Mouse (Mus musculus): ENCODE measurements around the gene Srarp.
A peak's percentile ranks its signal among the peaks of the same experiment; 100 is the strongest.

Srarp gene

GRCm38 (mm10) chr4:141435974-141436373, at the start of gene Srarp:
Gene Srarp, minus strand, starts transcription at chr4:141436105.
- DNase-seq (ENCODE audit: low spot score) = no peak

- no peak for DNase-seq (ENCODE audit: low spot score)
Measured at GRCm38 (mm10) chr4:141484071-141484470, 48.2 kb upstream of the Srarp start.

GRCm38 (mm10) chr4:141479411-141479810, 43.5 kb upstream of the Srarp start:
- DNase-seq (ENCODE audit: low spot score) = no peak

- DNase-seq (ENCODE audit: low spot score) = no peak
Measured at GRCm38 (mm10) chr4:141478794-141479193, 42.9 kb upstream of the Srarp start.

GRCm38 (mm10) chr4:141478225-141478624, 42.3 kb upstream of the Srarp start:
- no peak for DNase-seq (ENCODE audit: low spot score)

- DNase-seq (ENCODE audit: low spot score) = peak; percentile 75
Measured at GRCm38 (mm10) chr4:141477681-141478102, 41.8 kb upstream of the Srarp start.

GRCm38 (mm10) chr4:141474431-141474830, 38.5 kb upstream of the Srarp start:
- DNase-seq (ENCODE audit: low spot score) = no peak

GRCm38 (mm10) chr4:141472641-141473321, 36.9 kb upstream of the Srarp start:
- no peak for DNase-seq (ENCODE audit: low spot score)

- DNase-seq (ENCODE audit: low spot score) = no peak
Measured at GRCm38 (mm10) chr4:141471491-141471890, 35.6 kb upstream of the Srarp start.

- DNase-seq (ENCODE audit: low spot score) = no peak
Measured at GRCm38 (mm10) chr4:141469343-141469742, 33.4 kb upstream of the Srarp start.

GRCm38 (mm10) chr4:141468576-141468975, 32.7 kb upstream of the Srarp start:
- DNase-seq (ENCODE audit: low spot score) = no peak

GRCm38 (mm10) chr4:141467581-141467927, 31.6 kb upstream of the Srarp start:
- DNase-seq (ENCODE audit: low spot score) = no peak

GRCm38 (mm10) chr4:141466844-141467580, 31.1 kb upstream of the Srarp start:
- DNase-seq (ENCODE audit: low spot score) = no peak

GRCm38 (mm10) chr4:141466289-141466795, 30.4 kb upstream of the Srarp start:
- DNase-seq (ENCODE audit: low spot score) = no peak

GRCm38 (mm10) chr4:141465512-141466288, 29.8 kb upstream of the Srarp start:
- DNase-seq (ENCODE audit: low spot score) = no peak

- DNase-seq (ENCODE audit: low spot score) = no peak
Measured at GRCm38 (mm10) chr4:141464722-141465121, 28.8 kb upstream of the Srarp start.

- DNase-seq (ENCODE audit: low spot score) = no peak
Measured at GRCm38 (mm10) chr4:141463472-141463871, 27.6 kb upstream of the Srarp start.

GRCm38 (mm10) chr4:141461576-141461975, 25.7 kb upstream of the Srarp start:
- no peak for DNase-seq (ENCODE audit: low spot score)

- no peak for DNase-seq (ENCODE audit: low spot score)
Measured at GRCm38 (mm10) chr4:141461088-141461487, 25.2 kb upstream of the Srarp start.

- no peak for DNase-seq (ENCODE audit: low spot score)
Measured at GRCm38 (mm10) chr4:141460481-141460880, 24.6 kb upstream of the Srarp start.

- DNase-seq (ENCODE audit: low spot score) = no peak
Measured at GRCm38 (mm10) chr4:141459766-141460165, 23.9 kb upstream of the Srarp start.

- no peak for DNase-seq (ENCODE audit: low spot score)
Measured at GRCm38 (mm10) chr4:141458888-141459287, 23.0 kb upstream of the Srarp start.

- no peak for DNase-seq (ENCODE audit: low spot score)
Measured at GRCm38 (mm10) chr4:141458236-141458635, 22.3 kb upstream of the Srarp start.
